Mouse (Mus musculus): ENCODE results near the gene She. TPM values are rescaled to one million over a fixed set of nuclear protein-coding genes. Genes with fewer than 3 reads are reported as not detected.

Gene She
- polyA plus RNA-seq, 1 experiment from 2014 or later, result 8.8 TPM

GRCm38 (mm10) chr3:89871339-89871914 lies 40.3 kb downstream of the She start:
- peaks cover 28% of the 10 kb centered on the region for H3K4me1 ChIP-seq (replicated peaks; ENCODE audit: control insufficient read depth, insufficient read depth, low read length)
- no peaks in the 10 kb centered on the region for H3K27me3 ChIP-seq (ENCODE audit: control insufficient read depth, insufficient read depth, low read depth, low read length)
- no peak overlapping the region for H3K9ac ChIP-seq (ENCODE audit: low read length)
- no peak overlapping the region for H3K4me3 ChIP-seq (ENCODE audit: low read length)
- H3K27ac ChIP-seq (ENCODE audit: low read length), result no peak overlapping the region
- H3K9me3 ChIP-seq (ENCODE audit: control insufficient read depth, low read length), result peaks cover 5% of the 10 kb centered on the region; the same call in 1 of the 2 replicates
- H3K36me3 ChIP-seq (ENCODE audit: control insufficient read depth, insufficient read depth, low read length), result no peaks in the 10 kb centered on the region
- WGBS, result 65% methylated on average over 8 of the region's 8 CpGs
- no peak overlapping the region for H3K4me2 ChIP-seq (ENCODE audit: low read depth, low read length)
- no peak for ATAC-seq (ENCODE audit: low read depth)

GRCm38 (mm10) chr3:89872209-89872608 lies 41.0 kb downstream of the She start:
- Histone ChIP-seq H3K36me3 (ENCODE audit: control insufficient read depth, insufficient read depth, low read length) (no peaks in the 10 kb centered on the region), H3K4me3 (ENCODE audit: low read length) (no peak overlapping the region), H3K9me3 (ENCODE audit: control insufficient read depth, low read length) (peaks cover 5% of the 10 kb centered on the region; the same call in 1 of the 2 replicates), H3K27ac (ENCODE audit: low read length) (peak overlapping the region; percentile 73), H3K27me3 (ENCODE audit: control insufficient read depth, insufficient read depth, low read depth, low read length) (no peaks in the 10 kb centered on the region), H3K9ac (ENCODE audit: low read length) (no peak overlapping the region), H3K4me2 (ENCODE audit: low read depth, low read length) (peak overlapping the region; percentile 29; the same call in 1 of the 2 replicates), H3K4me1 (replicated peaks; ENCODE audit: control insufficient read depth, insufficient read depth, low read length) (peaks cover 28% of the 10 kb centered on the region)
- 32% methylated on average over 7 of the region's 7 CpGs for WGBS
- ATAC-seq (ENCODE audit: low read depth), result peak; percentile 51

GRCm38 (mm10) chr3:89872684-89873083 lies 41.5 kb downstream of the She start:
- H3K4me2 ChIP-seq (ENCODE audit: low read depth, low read length), result peak overlapping the region; percentile 29; the same call in 1 of the 2 replicates
- H3K4me3 ChIP-seq (ENCODE audit: low read length), result no peak overlapping the region
- no peaks in the 10 kb centered on the region for H3K27me3 ChIP-seq (ENCODE audit: control insufficient read depth, insufficient read depth, low read depth, low read length)
- peaks cover 5% of the 10 kb centered on the region; the same call in 1 of the 2 replicates for H3K9me3 ChIP-seq (ENCODE audit: control insufficient read depth, low read length)
- H3K36me3 ChIP-seq (ENCODE audit: control insufficient read depth, insufficient read depth, low read length), result no peaks in the 10 kb centered on the region
- H3K9ac ChIP-seq (ENCODE audit: low read length), result no peak overlapping the region
- peaks cover 28% of the 10 kb centered on the region for H3K4me1 ChIP-seq (replicated peaks; ENCODE audit: control insufficient read depth, insufficient read depth, low read length)
- WGBS, result 21% methylated on average over 6 of the region's 6 CpGs
- peak overlapping the region; percentile 73 for H3K27ac ChIP-seq (ENCODE audit: low read length)
- ATAC-seq (ENCODE audit: low read depth), result peak; percentile 85

- Histone ChIP-seq H3K9ac (ENCODE audit: low read length) (no peak overlapping the region), H3K27me3 (ENCODE audit: control insufficient read depth, insufficient read depth, low read depth, low read length) (no peaks in the 10 kb centered on the region), H3K4me2 (ENCODE audit: low read depth, low read length) (no peak overlapping the region), H3K4me3 (ENCODE audit: low read length) (no peak overlapping the region), H3K36me3 (ENCODE audit: control insufficient read depth, insufficient read depth, low read length) (no peaks in the 10 kb centered on the region), H3K4me1 (replicated peaks; ENCODE audit: control insufficient read depth, insufficient read depth, low read length) (peaks cover 21% of the 10 kb centered on the region), H3K27ac (ENCODE audit: low read length) (no peak overlapping the region), H3K9me3 (ENCODE audit: control insufficient read depth, low read length) (peaks cover 5% of the 10 kb centered on the region; the same call in 1 of the 2 replicates)
- no peak for ATAC-seq (ENCODE audit: low read depth)
- 80% methylated on average over 5 of the region's 5 CpGs for WGBS
Observed at GRCm38 (mm10) chr3:89874076-89874475, 42.9 kb downstream of the She start.

GRCm38 (mm10) chr3:89875021-89875420 lies 43.9 kb downstream of the She start:
- no peak for ATAC-seq (ENCODE audit: low read depth)
- H3K36me3 ChIP-seq (ENCODE audit: control insufficient read depth, insufficient read depth, low read length), result no peaks in the 10 kb centered on the region
- WGBS, result 56% methylated on average over 9 of the region's 9 CpGs

GRCm38 (mm10) chr3:89875781-89876180 lies 44.6 kb downstream of the She start:
- Histone ChIP-seq H3K4me1 (replicated peaks; ENCODE audit: control insufficient read depth, insufficient read depth, low read length) (peaks cover 14% of the 10 kb centered on the region), H3K27me3 (ENCODE audit: control insufficient read depth, insufficient read depth, low read depth, low read length) (no peaks in the 10 kb centered on the region), H3K9ac (ENCODE audit: low read length) (no peak overlapping the region), H3K4me2 (ENCODE audit: low read depth, low read length) (no peak overlapping the region), H3K27ac (ENCODE audit: low read length) (no peak overlapping the region), H3K4me3 (ENCODE audit: low read length) (no peak overlapping the region), H3K9me3 (ENCODE audit: control insufficient read depth, low read length) (peaks cover 5% of the 10 kb centered on the region; the same call in 1 of the 2 replicates), H3K36me3 (ENCODE audit: control insufficient read depth, insufficient read depth, low read length) (no peaks in the 10 kb centered on the region)
- no peak for ATAC-seq (ENCODE audit: low read depth)
- 79% methylated on average over 8 of the region's 8 CpGs for WGBS

More at GRCm38 (mm10) chr3:89875021-89875420, 43.9 kb downstream of the She start:
- Histone ChIP-seq H3K27ac (ENCODE audit: low read length) (peak overlapping the region; percentile 57; the same call in 1 of the 2 replicates), H3K4me2 (ENCODE audit: low read depth, low read length) (no peak overlapping the region), H3K27me3 (ENCODE audit: control insufficient read depth, insufficient read depth, low read depth, low read length) (no peaks in the 10 kb centered on the region), H3K4me1 (replicated peaks; ENCODE audit: control insufficient read depth, insufficient read depth, low read length) (peaks cover 21% of the 10 kb centered on the region), H3K4me3 (ENCODE audit: low read length) (no peak overlapping the region), H3K9ac (ENCODE audit: low read length) (no peak overlapping the region), H3K9me3 (ENCODE audit: control insufficient read depth, low read length) (peaks cover 5% of the 10 kb centered on the region; the same call in 1 of the 2 replicates)

- H3K4me1 ChIP-seq (replicated peaks; ENCODE audit: control insufficient read depth, insufficient read depth, low read length), result peaks cover 8% of the 10 kb centered on the region
- no peak overlapping the region for H3K4me2 ChIP-seq (ENCODE audit: low read depth, low read length)
- peaks cover 5% of the 10 kb centered on the region; the same call in 1 of the 2 replicates for H3K9me3 ChIP-seq (ENCODE audit: control insufficient read depth, low read length)
- H3K36me3 ChIP-seq (ENCODE audit: control insufficient read depth, insufficient read depth, low read length), result no peaks in the 10 kb centered on the region
- H3K27ac ChIP-seq (ENCODE audit: low read length), result no peak overlapping the region
- no peak overlapping the region for H3K9ac ChIP-seq (ENCODE audit: low read length)
- H3K4me3 ChIP-seq (ENCODE audit: low read length), result no peak overlapping the region
- no peaks in the 10 kb centered on the region for H3K27me3 ChIP-seq (ENCODE audit: control insufficient read depth, insufficient read depth, low read depth, low read length)
- no peak for ATAC-seq (ENCODE audit: low read depth)
- WGBS, result 62% methylated on average over 4 of the region's 4 CpGs
Observed at GRCm38 (mm10) chr3:89876469-89876868, 45.3 kb downstream of the She start.

- Histone ChIP-seq H3K4me1 (replicated peaks; ENCODE audit: control insufficient read depth, insufficient read depth, low read length) (peaks cover 7% of the 10 kb centered on the region), H3K27ac (ENCODE audit: low read length) (no peak overlapping the region), H3K9me3 (ENCODE audit: control insufficient read depth, low read length) (peaks cover 5% of the 10 kb centered on the region; the same call in 1 of the 2 replicates), H3K9ac (ENCODE audit: low read length) (no peak overlapping the region), H3K36me3 (ENCODE audit: control insufficient read depth, insufficient read depth, low read length) (no peaks in the 10 kb centered on the region), H3K27me3 (ENCODE audit: control insufficient read depth, insufficient read depth, low read depth, low read length) (no peaks in the 10 kb centered on the region), H3K4me2 (ENCODE audit: low read depth, low read length) (no peak overlapping the region), H3K4me3 (ENCODE audit: low read length) (no peak overlapping the region)
- 70% methylated on average over 8 of the region's 8 CpGs for WGBS
- ATAC-seq (ENCODE audit: low read depth), result no peak
Observed at GRCm38 (mm10) chr3:89877129-89877528, 46.0 kb downstream of the She start.

GRCm38 (mm10) chr3:89878456-89878855 lies 47.3 kb downstream of the She start:
- Histone ChIP-seq H3K9ac (ENCODE audit: low read length) (no peak overlapping the region), H3K27ac (ENCODE audit: low read length) (no peak overlapping the region), H3K27me3 (ENCODE audit: control insufficient read depth, insufficient read depth, low read depth, low read length) (no peaks in the 10 kb centered on the region), H3K4me3 (ENCODE audit: low read length) (no peak overlapping the region), H3K4me2 (ENCODE audit: low read depth, low read length) (no peak overlapping the region), H3K36me3 (ENCODE audit: control insufficient read depth, insufficient read depth, low read length) (no peaks in the 10 kb centered on the region), H3K4me1 (replicated peaks; ENCODE audit: control insufficient read depth, insufficient read depth, low read length) (no peaks in the 10 kb centered on the region; the same call in 1 of the 2 replicates), H3K9me3 (ENCODE audit: control insufficient read depth, low read length) (no peaks in the 10 kb centered on the region)
- WGBS, result 38% methylated on average over 3 of the region's 3 CpGs
- no peak for ATAC-seq (ENCODE audit: low read depth)

Data from lung, embryonic 16.5 days (tissue).